Mouse (Mus musculus): ENCODE data around the gene Slc25a48. TPM values are rescaled to one million over a fixed set of nuclear protein-coding genes. Genes with fewer than 3 reads are reported as not detected.

The Slc25a48 gene
- total and polyA plus RNA-seq, 3 experiments = 0.05 TPM; not detected in 2

- Histone ChIP-seq H3K4me1 (ENCODE audit: insufficient read depth, low read depth, low read length) (no peaks in the 10 kb centered on the region), H3K9me3 (replicated peaks) (peaks cover 40% of the 10 kb centered on the region), H3K4me3 (ENCODE audit: low read depth, low read length) (no peak overlapping the region), H3K36me3 (replicated peaks) (no peaks in the 10 kb centered on the region), H3K27me3 (ENCODE audit: insufficient read depth, low read length) (no peaks in the 10 kb centered on the region)
- TF ChIP-seq POLR2AphosphoS5 (IDR thresholded peaks at IDR 0.05; ENCODE audit: insufficient replicate concordance, low read depth, low read length) (no peak), GATA2 (IDR thresholded peaks at IDR 0.05; ENCODE audit: borderline replicate concordance, low read depth, low read length) (no peak), GATA1 (IDR thresholded peaks at IDR 0.05; ENCODE audit: borderline replicate concordance, low read length) (no peak), CTCF (IDR thresholded peaks at IDR 0.05; ENCODE audit: low read depth, low read length) (no peak), TAL1 (conservative IDR thresholded peaks at IDR 0.05; ENCODE audit: low read depth, low read length) (no peak)
- no peak for ATAC-seq (ENCODE audit: extremely low read depth, insufficient number of reproducible peaks, low FRiP score, poor library complexity, severe bottlenecking)
- DNase-seq (ENCODE audit: low spot score) = no peak
These were observed 75.4 kb downstream of the Slc25a48 start for GRCm38 (mm10) chr13:56513595-56513994.

GRCm38 (mm10) chr13:56516311-56516710 lies 78.2 kb downstream of the Slc25a48 start:
- ATAC-seq (ENCODE audit: extremely low read depth, insufficient number of reproducible peaks, low FRiP score, poor library complexity, severe bottlenecking) (no peak), DNase-seq (ENCODE audit: low spot score) (no peak)
- Histone ChIP-seq H3K27me3 (ENCODE audit: insufficient read depth, low read length) (no peaks in the 10 kb centered on the region), H3K9me3 (replicated peaks) (peaks cover 43% of the 10 kb centered on the region), H3K36me3 (replicated peaks) (no peaks in the 10 kb centered on the region), H3K4me3 (ENCODE audit: low read depth, low read length) (no peak overlapping the region), H3K4me1 (ENCODE audit: insufficient read depth, low read depth, low read length) (no peaks in the 10 kb centered on the region)
- TF ChIP-seq CTCF (IDR thresholded peaks at IDR 0.05; ENCODE audit: low read depth, low read length) (no peak), GATA1 (IDR thresholded peaks at IDR 0.05; ENCODE audit: borderline replicate concordance, low read length) (no peak), TAL1 (conservative IDR thresholded peaks at IDR 0.05; ENCODE audit: low read depth, low read length) (no peak), GATA2 (IDR thresholded peaks at IDR 0.05; ENCODE audit: borderline replicate concordance, low read depth, low read length) (no peak), POLR2AphosphoS5 (IDR thresholded peaks at IDR 0.05; ENCODE audit: insufficient replicate concordance, low read depth, low read length) (no peak)

GRCm38 (mm10) chr13:56516816-56517215 lies 78.7 kb downstream of the Slc25a48 start:
- ATAC-seq (ENCODE audit: extremely low read depth, insufficient number of reproducible peaks, low FRiP score, poor library complexity, severe bottlenecking) (no peak), DNase-seq (ENCODE audit: low spot score) (no peak)
- Histone ChIP-seq H3K4me1 (ENCODE audit: insufficient read depth, low read depth, low read length) (no peaks in the 10 kb centered on the region), H3K27me3 (ENCODE audit: insufficient read depth, low read length) (no peaks in the 10 kb centered on the region), H3K36me3 (replicated peaks) (no peaks in the 10 kb centered on the region), H3K9me3 (replicated peaks) (peaks cover 45% of the 10 kb centered on the region), H3K4me3 (ENCODE audit: low read depth, low read length) (no peak overlapping the region)
- TF ChIP-seq GATA1 (IDR thresholded peaks at IDR 0.05; ENCODE audit: borderline replicate concordance, low read length) = no peak
- no peak for TF ChIP-seq GATA2 (IDR thresholded peaks at IDR 0.05; ENCODE audit: borderline replicate concordance, low read depth, low read length)
- no peak for TF ChIP-seq POLR2AphosphoS5 (IDR thresholded peaks at IDR 0.05; ENCODE audit: insufficient replicate concordance, low read depth, low read length)
- no peak for TF ChIP-seq TAL1 (conservative IDR thresholded peaks at IDR 0.05; ENCODE audit: low read depth, low read length)
- no peak for TF ChIP-seq CTCF (IDR thresholded peaks at IDR 0.05; ENCODE audit: low read depth, low read length)

GRCm38 (mm10) chr13:56522081-56522820 lies 84.1 kb downstream of the Slc25a48 start, which contains the start of gene Fbxl21:
Gene Fbxl21 (plus strand): TSS chr13:56522472.
- no peaks in the 10 kb centered on the region for H3K4me1 ChIP-seq (ENCODE audit: insufficient read depth, low read depth, low read length)
- TF ChIP-seq CTCF (IDR thresholded peaks at IDR 0.05; ENCODE audit: low read depth, low read length) (no peak), POLR2AphosphoS5 (IDR thresholded peaks at IDR 0.05; ENCODE audit: insufficient replicate concordance, low read depth, low read length) (no peak), GATA1 (IDR thresholded peaks at IDR 0.05; ENCODE audit: borderline replicate concordance, low read length) (no peak), GATA2 (IDR thresholded peaks at IDR 0.05; ENCODE audit: borderline replicate concordance, low read depth, low read length) (no peak), TAL1 (conservative IDR thresholded peaks at IDR 0.05; ENCODE audit: low read depth, low read length) (no peak)
- ATAC-seq (ENCODE audit: extremely low read depth, insufficient number of reproducible peaks, low FRiP score, poor library complexity, severe bottlenecking) (no peak), DNase-seq (ENCODE audit: low spot score) (no peak)
- H3K4me3 ChIP-seq (ENCODE audit: low read depth, low read length) = no peak within 1 kb of the TSS; the same call in 1 of the 2 replicates
- no peaks in the 10 kb centered on the region for H3K36me3 ChIP-seq (replicated peaks)
- no peaks in the 10 kb centered on the region for H3K27me3 ChIP-seq (ENCODE audit: insufficient read depth, low read length)
- H3K9me3 ChIP-seq (replicated peaks) = peaks cover 58% of the 10 kb centered on the region

- no peaks in the 10 kb centered on the region for H3K27me3 ChIP-seq (ENCODE audit: insufficient read depth, low read length)
- no peaks in the 10 kb centered on the region for H3K36me3 ChIP-seq (replicated peaks)
- DNase-seq (ENCODE audit: low spot score) (no peak), ATAC-seq (ENCODE audit: extremely low read depth, insufficient number of reproducible peaks, low FRiP score, poor library complexity, severe bottlenecking) (no peak)
- peaks cover 61% of the 10 kb centered on the region for H3K9me3 ChIP-seq (replicated peaks)
- TF ChIP-seq POLR2AphosphoS5 (IDR thresholded peaks at IDR 0.05; ENCODE audit: insufficient replicate concordance, low read depth, low read length) (no peak), GATA1 (IDR thresholded peaks at IDR 0.05; ENCODE audit: borderline replicate concordance, low read length) (no peak), TAL1 (conservative IDR thresholded peaks at IDR 0.05; ENCODE audit: low read depth, low read length) (no peak), GATA2 (IDR thresholded peaks at IDR 0.05; ENCODE audit: borderline replicate concordance, low read depth, low read length) (no peak), CTCF (IDR thresholded peaks at IDR 0.05; ENCODE audit: low read depth, low read length) (no peak)
- no peak overlapping the region for H3K4me3 ChIP-seq (ENCODE audit: low read depth, low read length)
- H3K4me1 ChIP-seq (ENCODE audit: insufficient read depth, low read depth, low read length) = no peaks in the 10 kb centered on the region
These were observed 84.6 kb downstream of the Slc25a48 start for GRCm38 (mm10) chr13:56522821-56523167.

Other genes with a start within 250 kb of the Slc25a48 start
- not detected in 2 replicates for gene Neurog1, start 186.2 kb upstream of the Slc25a48 start, total RNA-seq (2014; fragmentation: Nextera tagmentation)
- gene Neurog1, start 186.2 kb upstream of the Slc25a48 start, total RNA-seq (2017) = 0.11 TPM in 1 of 2 replicates, not detected in the other
- not detected in 2 replicates for gene Neurog1, start 186.2 kb upstream of the Slc25a48 start, polyA plus RNA-seq (2012)
- gene Cxcl14, start 141.8 kb upstream of the Slc25a48 start, total RNA-seq (2014; fragmentation: Nextera tagmentation) = not detected in 2 replicates
- gene Cxcl14, start 141.8 kb upstream of the Slc25a48 start, total RNA-seq (2017) = 0.06 TPM in 1 of 2 replicates, not detected in the other
- gene Cxcl14, start 141.8 kb upstream of the Slc25a48 start, polyA plus RNA-seq (2012) = not detected in 2 replicates
- gene Gm3045, start 11.8 kb upstream of the Slc25a48 start, total RNA-seq (2014; fragmentation: Nextera tagmentation) = not detected in 2 replicates
- 0.05 TPM in 1 of 2 replicates, not detected in the other for gene Gm3045, start 11.8 kb upstream of the Slc25a48 start, total RNA-seq (2017)
- gene Gm3045, start 11.8 kb upstream of the Slc25a48 start, polyA plus RNA-seq (2012) = not detected in 2 replicates
- not detected in 2 replicates for gene Il9, start 43.9 kb downstream of the Slc25a48 start, total RNA-seq (2014; fragmentation: Nextera tagmentation)
- not detected in 2 replicates for gene Il9, start 43.9 kb downstream of the Slc25a48 start, total RNA-seq (2017)
- gene Il9, start 43.9 kb downstream of the Slc25a48 start, polyA plus RNA-seq (2012) = not detected in 2 replicates
- gene Fbxl21, start 84.1 kb downstream of the Slc25a48 start, total RNA-seq (2014; fragmentation: Nextera tagmentation) = not detected in 2 replicates
- gene Fbxl21, start 84.1 kb downstream of the Slc25a48 start, total RNA-seq (2017) = 0.17 and 0.27 TPM in 2 replicates
- gene Fbxl21, start 84.1 kb downstream of the Slc25a48 start, polyA plus RNA-seq (2012) = not detected in 2 replicates
- not detected in 2 replicates for gene Lect2, start 110.1 kb downstream of the Slc25a48 start, total RNA-seq (2014; fragmentation: Nextera tagmentation)
- gene Lect2, start 110.1 kb downstream of the Slc25a48 start, total RNA-seq (2017) = 0.16 TPM in 1 of 2 replicates, not detected in the other
- not detected in 2 replicates for gene Lect2, start 110.1 kb downstream of the Slc25a48 start, polyA plus RNA-seq (2012)
- not detected in 2 replicates for gene Tgfbi, start 171.2 kb downstream of the Slc25a48 start, total RNA-seq (2014; fragmentation: Nextera tagmentation)
- gene Tgfbi, start 171.2 kb downstream of the Slc25a48 start, total RNA-seq (2017) = not detected in 2 replicates
- gene Tgfbi, start 171.2 kb downstream of the Slc25a48 start, polyA plus RNA-seq (2012) = 0.02 TPM in 1 of 2 replicates, not detected in the other